Mouse (Mus musculus): ENCODE results near the gene Olfr686.

Gene Olfr686

GRCm38 (mm10) chr7:105207385-105207784 lies at the start of gene Olfr686:
Olfr686 (minus strand) TSS chr7:105207485.
- in situ Hi-C loops (cut with MboI; ENCODE audit: low pct_unique_long_range_greater_than_20kb in 1 of 2, low sequenced_read_pairs in 2 of 2, unreplicated experiment in 1 of 2) = no loop called here

GRCm38 (mm10) chr7:105256656-105257055 lies 49.4 kb upstream of the Olfr686 start:
- in situ Hi-C loops (cut with MboI; ENCODE audit: low pct_unique_long_range_greater_than_20kb in 1 of 2, low sequenced_read_pairs in 2 of 2, unreplicated experiment in 1 of 2) = no loop called here

- in situ Hi-C loops (cut with MboI; ENCODE audit: low pct_unique_long_range_greater_than_20kb in 1 of 2, low sequenced_read_pairs in 2 of 2, unreplicated experiment in 1 of 2) = loop anchor here (25.0 kb wide), 1 partner anchor 264 kb away; no protein-coding TSS in a partner anchor
Measured at GRCm38 (mm10) chr7:105248197-105248596, 40.9 kb upstream of the Olfr686 start.

- in situ Hi-C loops (cut with MboI; ENCODE audit: low pct_unique_long_range_greater_than_20kb in 1 of 2, low sequenced_read_pairs in 2 of 2, unreplicated experiment in 1 of 2) = loop anchor here (25.0 kb wide), 1 partner anchor 265 kb away; no protein-coding TSS in a partner anchor
Measured at GRCm38 (mm10) chr7:105247671-105248070, 40.4 kb upstream of the Olfr686 start.

- in situ Hi-C loops (cut with MboI; ENCODE audit: low pct_unique_long_range_greater_than_20kb in 1 of 2, low sequenced_read_pairs in 2 of 2, unreplicated experiment in 1 of 2) = loop anchor here (25.0 kb wide), 1 partner anchor 283 kb away; no protein-coding TSS in a partner anchor
Measured at GRCm38 (mm10) chr7:105229386-105229785, 22.1 kb upstream of the Olfr686 start.

GRCm38 (mm10) chr7:105228138-105228537 lies 20.9 kb upstream of the Olfr686 start:
- in situ Hi-C loops (cut with MboI; ENCODE audit: low pct_unique_long_range_greater_than_20kb in 1 of 2, low sequenced_read_pairs in 2 of 2, unreplicated experiment in 1 of 2) = loop anchor here (25.0 kb wide), 1 partner anchor 284 kb away; no protein-coding TSS in a partner anchor

- in situ Hi-C loops (cut with MboI; ENCODE audit: low pct_unique_long_range_greater_than_20kb in 1 of 2, low sequenced_read_pairs in 2 of 2, unreplicated experiment in 1 of 2) = loop anchor here (25.0 kb wide), 1 partner anchor 286 kb away; no protein-coding TSS in a partner anchor
Measured at GRCm38 (mm10) chr7:105226703-105227102, 19.4 kb upstream of the Olfr686 start.

- in situ Hi-C loops (cut with MboI; ENCODE audit: low pct_unique_long_range_greater_than_20kb in 1 of 2, low sequenced_read_pairs in 2 of 2, unreplicated experiment in 1 of 2) = loop anchor here (25.0 kb wide), 1 partner anchor 286 kb away; no protein-coding TSS in a partner anchor
Measured at GRCm38 (mm10) chr7:105226072-105226471, 18.8 kb upstream of the Olfr686 start.

GRCm38 (mm10) chr7:105218281-105218680 lies 11.0 kb upstream of the Olfr686 start:
- in situ Hi-C loops (cut with MboI; ENCODE audit: low pct_unique_long_range_greater_than_20kb in 1 of 2, low sequenced_read_pairs in 2 of 2, unreplicated experiment in 1 of 2) = no loop called here

GRCm38 (mm10) chr7:105214761-105215160 lies 7.5 kb upstream of the Olfr686 start:
- in situ Hi-C loops (cut with MboI; ENCODE audit: low pct_unique_long_range_greater_than_20kb in 1 of 2, low sequenced_read_pairs in 2 of 2, unreplicated experiment in 1 of 2) = no loop called here

GRCm38 (mm10) chr7:105185912-105186311 lies 21.4 kb downstream of the Olfr686 start, which contains the start of gene Olfr685:
Olfr685 (minus strand) TSS chr7:105186012.
- in situ Hi-C loops (cut with MboI; ENCODE audit: low pct_unique_long_range_greater_than_20kb in 1 of 2, low sequenced_read_pairs in 2 of 2, unreplicated experiment in 1 of 2) = no loop called here

- in situ Hi-C loops (cut with MboI; ENCODE audit: low pct_unique_long_range_greater_than_20kb in 1 of 2, low sequenced_read_pairs in 2 of 2, unreplicated experiment in 1 of 2) = no loop called here
Measured at GRCm38 (mm10) chr7:105170773-105171172, 36.5 kb downstream of the Olfr686 start.

- in situ Hi-C loops (cut with MboI; ENCODE audit: low pct_unique_long_range_greater_than_20kb in 1 of 2, low sequenced_read_pairs in 2 of 2, unreplicated experiment in 1 of 2) = no loop called here
Measured at GRCm38 (mm10) chr7:105163553-105163952, 43.7 kb downstream of the Olfr686 start, which contains the start of gene Olfr684. Olfr684 (minus strand) TSS chr7:105163653.
